Mouse (Mus musculus) kidney, adult 11 months (tissue): Measurements from ENCODE around the gene Cdc73.
"Not testable (repeated sequence)": the region's sequence is repeated elsewhere in the genome, so short reads cannot be mapped to it uniquely, and the experiment has no call there.

Experiments
- DNase-seq: peaks from one replicate; pipeline ENCODE4 v3.0.0; 2022

The Cdc73 gene

DNA sequence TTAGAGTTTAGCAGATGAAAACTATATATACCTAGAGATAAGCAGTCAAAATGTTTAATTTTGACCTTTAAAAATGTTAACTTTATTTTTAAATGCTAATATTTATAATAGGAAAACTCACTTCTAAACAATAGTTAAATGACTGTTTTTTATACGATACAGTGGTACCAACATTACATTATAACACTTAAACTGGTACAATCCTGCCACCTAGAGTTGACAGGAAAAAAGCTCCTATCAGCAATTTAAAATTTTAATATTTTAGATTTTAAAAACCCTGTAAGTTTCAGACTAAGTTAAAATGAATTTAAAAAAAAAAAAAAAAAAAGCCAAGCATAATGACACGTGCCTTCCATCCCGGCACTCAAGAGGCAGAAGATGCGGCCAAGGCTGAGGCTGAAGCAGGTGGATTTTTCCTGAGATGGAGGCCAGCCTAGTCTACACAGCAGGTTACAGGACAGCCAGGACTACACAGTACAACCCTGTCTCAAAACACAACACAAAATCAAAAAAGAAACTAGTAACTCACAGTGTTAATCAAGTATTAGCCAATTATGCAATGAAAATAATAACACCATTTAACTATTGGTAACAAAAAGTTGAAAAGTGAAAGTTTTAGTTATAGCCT lies 26.8 kb downstream of the Cdc73 start:
- no peak for DNase-seq

DNA sequence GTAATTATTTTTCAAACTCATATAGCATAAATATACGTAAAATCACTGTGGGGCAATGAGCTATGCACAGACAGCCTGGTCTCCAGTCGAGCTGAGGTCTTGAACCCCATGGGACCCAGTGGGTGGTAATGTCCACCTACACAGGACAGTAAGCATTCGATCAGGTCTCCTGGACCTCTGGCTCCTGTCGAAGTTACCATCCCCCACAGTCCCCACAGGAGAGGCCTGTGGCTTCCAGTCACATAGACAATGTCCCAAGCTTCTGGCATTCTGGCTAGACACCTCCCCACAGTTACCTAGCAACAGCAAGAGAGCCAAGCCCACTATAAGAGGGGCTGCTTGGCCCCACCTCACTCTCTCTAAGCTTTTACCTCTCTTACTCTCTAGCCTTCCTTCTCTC lies 37.9 kb downstream of the Cdc73 start:
- DNase-seq = not testable (repeated sequence)

DNA sequence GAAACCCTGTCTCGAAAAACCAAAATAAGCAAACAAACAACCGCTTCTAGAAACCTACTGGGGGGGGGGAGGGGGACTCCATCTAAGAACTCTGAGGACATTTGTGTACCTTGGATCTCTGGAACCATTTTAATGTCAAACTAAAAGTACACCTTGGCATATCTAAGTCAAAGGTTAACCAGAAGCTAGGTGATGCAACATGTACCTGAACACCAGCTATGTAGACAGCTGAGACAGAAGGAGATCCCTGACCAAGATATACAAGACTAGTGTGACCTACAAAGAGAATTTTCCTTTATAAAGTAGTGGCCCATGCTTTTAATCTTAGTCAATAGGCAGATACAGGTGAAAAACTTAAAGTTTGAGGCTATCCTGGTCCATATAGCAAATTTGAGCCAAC lies 39.5 kb downstream of the Cdc73 start:
- DNase-seq = no peak

GRCm38 (mm10) chr1:143653646-143654045 lies 49.0 kb downstream of the Cdc73 start:
- no peak for DNase-seq

DNA sequence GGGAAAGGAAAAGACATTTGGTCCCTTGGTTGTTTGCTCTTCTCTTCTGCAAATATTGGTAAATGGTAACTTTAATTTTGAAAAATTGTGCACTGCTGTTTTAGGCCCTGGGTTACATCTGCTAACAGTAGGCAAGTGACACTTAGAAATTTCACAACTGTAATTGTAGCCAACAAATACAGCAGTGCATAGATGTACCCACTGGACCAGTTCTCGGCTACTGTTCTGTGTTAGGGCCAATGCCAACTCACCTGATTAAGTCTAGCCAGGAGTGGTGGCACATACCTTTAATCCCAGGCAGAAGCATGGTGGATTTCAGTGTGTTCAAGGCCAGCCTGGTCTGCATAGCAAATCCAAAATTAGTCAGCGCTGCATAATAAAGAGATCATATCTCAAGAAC lies 52.4 kb downstream of the Cdc73 start:
- DNase-seq = no peak

GRCm38 (mm10) chr1:143646219-143646618 lies 56.5 kb downstream of the Cdc73 start:
- no peak for DNase-seq

- no peak for DNase-seq
Observed at GRCm38 (mm10) chr1:143645386-143645785, 57.3 kb downstream of the Cdc73 start.

GRCm38 (mm10) chr1:143644221-143644620 lies 58.5 kb downstream of the Cdc73 start:
- DNase-seq = no peak

DNA sequence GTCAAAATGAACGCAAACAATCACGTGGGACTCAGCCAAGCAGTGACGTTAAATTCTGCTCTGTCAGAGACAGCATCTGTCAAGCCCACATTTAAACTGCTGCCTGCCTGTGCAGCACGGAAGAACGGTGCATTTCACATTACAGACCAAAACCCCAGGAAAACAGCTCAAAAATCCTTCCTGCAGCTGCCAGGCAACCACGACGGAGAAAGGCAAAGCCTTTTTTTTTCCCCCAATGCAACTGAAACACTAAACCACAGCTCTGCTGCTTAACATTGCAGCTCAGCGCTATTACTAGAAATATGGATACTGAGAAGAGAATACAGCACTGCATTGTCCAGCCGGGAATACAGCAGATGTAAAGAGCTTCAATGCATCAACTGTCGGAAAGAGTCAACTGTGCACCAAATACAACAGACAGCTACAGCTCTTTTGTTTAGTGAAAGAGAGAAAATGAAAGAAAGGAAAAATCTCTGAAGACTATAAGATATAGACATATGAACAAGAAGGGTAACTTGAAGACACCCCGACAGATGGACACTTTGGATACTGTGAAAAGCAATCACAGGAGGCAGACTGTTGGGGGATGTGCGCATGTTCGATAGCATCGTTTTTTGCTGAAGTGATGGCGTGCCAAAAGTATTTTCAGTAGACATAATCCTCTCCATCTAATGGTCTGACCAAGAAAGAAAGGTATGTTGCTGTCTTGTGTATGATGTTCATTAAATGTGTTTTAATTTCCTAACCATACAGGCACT lies 61.9 kb downstream of the Cdc73 start, which contains the start of gene B3galt2:
B3galt2 (plus strand) TSS at position 15 of the 758 bp plus-strand sequence.
- no peak for DNase-seq

- DNase-seq = no peak
Observed at GRCm38 (mm10) chr1:143632854-143633587, 69.7 kb downstream of the Cdc73 start.

- DNase-seq = no peak
Observed at GRCm38 (mm10) chr1:143632361-143632760, 70.3 kb downstream of the Cdc73 start.

GRCm38 (mm10) chr1:143631337-143631736 lies 71.4 kb downstream of the Cdc73 start:
- no peak for DNase-seq

DNA sequence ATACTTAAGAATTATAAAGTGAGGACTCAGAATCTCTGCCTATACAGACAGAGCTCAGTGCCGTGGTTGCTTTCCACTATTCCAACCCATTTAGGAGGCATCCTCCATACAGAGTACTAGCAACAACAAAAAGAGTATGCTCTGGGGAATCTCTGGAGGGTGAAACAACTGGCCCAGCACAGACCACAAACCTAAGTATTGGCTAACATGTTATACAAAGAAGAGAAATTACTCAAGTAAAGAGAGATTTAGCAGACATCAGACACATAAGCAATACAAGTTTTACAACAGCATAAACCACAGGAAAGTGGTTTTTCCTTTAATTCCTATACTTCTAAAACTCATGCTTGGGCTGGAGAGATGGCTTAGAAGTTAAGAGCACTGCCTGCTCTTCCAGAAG lies 80.1 kb downstream of the Cdc73 start:
- no peak for DNase-seq

DNA sequence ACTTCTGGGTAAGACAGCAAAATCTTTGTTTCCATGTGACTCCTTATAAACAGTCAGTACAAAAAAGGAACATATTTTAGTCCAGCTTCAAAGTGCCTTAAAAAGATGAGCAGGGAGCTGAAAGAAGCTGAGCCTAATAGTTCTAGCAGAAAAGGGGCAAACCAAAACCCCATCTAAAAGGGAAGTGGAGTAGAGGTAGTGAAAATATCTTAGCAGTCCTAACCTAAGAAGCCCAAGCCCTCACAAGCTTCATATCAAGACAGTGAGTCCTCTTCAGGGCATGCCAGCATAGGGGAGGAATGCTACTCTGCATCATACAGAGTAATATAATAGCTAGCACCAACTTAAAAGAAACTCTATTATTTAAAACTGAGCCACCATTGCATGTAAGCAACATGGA lies 80.8 kb downstream of the Cdc73 start:
- no peak for DNase-seq

DNA sequence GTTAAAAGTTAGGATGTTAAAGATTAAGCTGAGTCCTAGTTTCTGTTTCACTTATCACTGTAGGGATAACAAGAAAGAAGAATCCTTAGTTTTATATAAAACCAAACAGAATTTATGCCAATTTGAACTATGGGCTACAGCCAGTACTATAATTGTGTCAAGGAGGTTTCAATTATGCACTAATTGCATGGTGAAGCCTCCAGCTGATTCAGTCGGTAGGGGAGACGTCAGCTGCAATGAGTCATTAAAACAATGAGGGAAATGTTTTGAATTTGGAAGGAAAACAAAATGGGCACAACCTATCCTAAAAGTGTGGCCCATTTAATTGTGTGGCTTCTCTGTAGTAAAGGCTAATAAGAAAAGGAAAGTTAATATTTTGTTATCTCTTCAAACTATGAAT lies 82.9 kb downstream of the Cdc73 start:
- DNase-seq = no peak

DNA sequence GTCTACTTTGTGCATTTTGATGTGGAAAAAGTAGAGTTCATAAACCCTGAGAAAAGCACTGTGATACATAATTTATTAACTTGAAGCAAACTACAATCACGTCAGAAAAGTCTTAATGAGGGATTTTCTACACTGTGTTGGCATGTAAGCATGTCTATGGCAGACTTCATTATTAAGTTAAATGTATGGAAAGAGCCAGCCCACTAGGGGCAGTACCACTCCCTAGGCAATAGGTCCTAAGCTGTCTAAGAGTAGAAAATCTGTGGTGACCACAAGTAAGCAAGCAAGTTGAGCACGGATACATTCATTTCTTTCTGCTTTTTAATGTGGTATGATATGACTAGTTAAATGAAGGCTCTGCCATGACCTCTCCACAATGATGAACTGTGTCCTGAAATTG lies 89.8 kb downstream of the Cdc73 start:
- DNase-seq = no peak

DNA sequence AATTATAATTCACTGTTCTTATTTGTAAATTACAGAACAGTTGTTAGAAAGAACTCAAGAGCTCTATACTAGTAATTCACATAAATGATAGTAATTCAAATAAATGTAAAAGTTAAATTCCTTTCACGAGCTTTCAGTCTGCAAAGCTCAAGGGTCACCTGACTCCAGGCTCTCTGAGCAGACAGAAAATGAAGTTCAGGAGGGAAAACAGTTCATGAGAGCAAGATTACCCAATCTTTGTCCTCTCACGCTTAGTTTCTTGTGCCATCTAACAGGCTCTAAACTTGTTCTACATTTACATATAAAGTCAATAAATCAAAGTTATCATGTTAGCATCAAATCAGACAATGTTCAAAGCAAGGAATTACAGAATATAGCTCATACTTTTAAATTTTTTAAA lies 93.8 kb downstream of the Cdc73 start:
- DNase-seq = no peak

DNA sequence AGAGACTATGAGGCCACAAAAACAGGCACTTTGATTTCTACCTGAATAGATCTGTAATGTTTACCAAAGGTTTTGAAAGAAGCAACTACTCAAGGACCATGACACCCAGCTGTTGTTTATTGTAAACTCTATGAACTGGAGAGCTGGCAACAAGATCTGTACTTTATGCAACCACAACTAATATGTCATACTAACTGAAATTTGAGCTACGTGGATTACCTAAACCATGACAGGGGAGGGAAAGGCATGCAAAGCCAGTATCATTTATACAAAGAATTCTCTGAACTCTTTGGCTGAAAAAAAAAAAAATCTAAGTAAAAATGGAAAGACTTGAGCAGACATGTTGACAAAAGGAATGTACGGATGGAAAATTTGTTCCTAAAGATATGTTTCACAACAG lies 105.8 kb downstream of the Cdc73 start:
- DNase-seq = no peak

- DNase-seq = no peak
Observed at GRCm38 (mm10) chr1:143576824-143577543, 125.7 kb downstream of the Cdc73 start.

GRCm38 (mm10) chr1:143558235-143558634 lies 144.5 kb downstream of the Cdc73 start:
- DNase-seq = no peak

GRCm38 (mm10) chr1:143555533-143555932 lies 147.2 kb downstream of the Cdc73 start:
- no peak for DNase-seq

DNA sequence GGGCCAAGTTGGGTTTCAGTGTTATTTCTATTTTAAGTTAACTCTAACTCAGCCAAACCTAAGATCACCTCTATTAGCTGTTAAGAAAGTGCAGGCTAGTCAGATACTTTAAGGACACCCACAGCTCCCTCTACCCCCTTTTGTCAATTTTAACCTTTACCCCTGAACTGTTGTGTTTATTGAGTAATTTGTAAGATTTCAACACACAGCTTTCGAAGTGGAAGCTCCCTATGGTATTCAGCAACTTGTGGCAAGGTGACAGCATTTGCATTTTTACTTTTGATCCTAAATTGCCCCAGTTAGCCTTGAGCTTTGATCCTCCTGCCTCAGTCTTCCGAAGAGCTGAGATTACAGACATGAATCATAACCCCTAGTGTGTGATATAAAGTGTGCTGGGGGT lies 148.1 kb downstream of the Cdc73 start:
- DNase-seq = no peak
